Mouse (Mus musculus) hindbrain, embryonic 16.5 days (tissue): ENCODE data around the gene Slc19a3. TPM values are rescaled to one million over a fixed set of nuclear protein-coding genes. Genes with fewer than 3 reads are reported as not detected.

Source experiments
- ATAC-seq: fragments of 200-750 bp; cut with Nextera tagmentation; 2 replicates; pipeline ENCODE4 v1.8.0; 2017; ENCODE audit warnings: moderate TSS enrichment, moderate library complexity
- H3K27ac ChIP-seq: fragments of 300-500 bp; sonication (generic); 2 replicates; pipeline ENCODE4 v1.5.1; 2014; ENCODE audit warnings: low read depth, mild to moderate bottlenecking, control low read depth, low read length, moderate library complexity
- H3K27me3 ChIP-seq: fragments of 300-500 bp; sonication (generic); replicated peaks from 2 replicates; pipeline ENCODE4 v1.6.1; 2014; ENCODE audit warnings: low read length; ENCODE audit not compliant: control insufficient read depth, insufficient read depth
- H3K36me3 ChIP-seq: fragments of 300-500 bp; sonication (generic); 2 replicates; pipeline ENCODE4 v1.6.1; 2014; ENCODE audit warnings: mild to moderate bottlenecking, low read length, moderate library complexity, mixed read lengths; ENCODE audit not compliant: control insufficient read depth, insufficient read depth
- H3K4me1 ChIP-seq: fragments of 300-500 bp; sonication (generic); 2 replicates; pipeline ENCODE4 v1.6.1; 2014; ENCODE audit warnings: low read depth, low read length; ENCODE audit not compliant: control insufficient read depth, insufficient read depth
- H3K4me2 ChIP-seq: fragments of 300-500 bp; sonication (generic); 2 replicates; pipeline ENCODE4 v1.6.1; 2014; ENCODE audit warnings: mild to moderate bottlenecking, low read length, control low read depth, moderate library complexity
- H3K4me3 ChIP-seq: fragments of 300-500 bp; sonication (generic); 2 replicates; pipeline ENCODE4 v1.5.1; 2014; ENCODE audit warnings: mild to moderate bottlenecking, low read length, control low read depth, moderate library complexity
- H3K9ac ChIP-seq: fragments of 300-500 bp; sonication (generic); 2 replicates; pipeline ENCODE4 v1.6.1; 2014; ENCODE audit warnings: low read depth, mild to moderate bottlenecking, control low read depth, low read length, moderate library complexity
- H3K9me3 ChIP-seq: fragments of 300-500 bp; sonication (generic); 2 replicates; pipeline ENCODE4 v1.6.1; 2014; ENCODE audit warnings: mild to moderate bottlenecking, low read length, moderate library complexity; ENCODE audit not compliant: control insufficient read depth
- whole genome bisulfite sequencing: fragments of 180-500 bp; shearing (Covaris S2); extraction: QIAGEN DNeasy Blood & Tissue Kit; methylation state at CpG from one replicate; pipeline ENCODE4 v1.1.7; 2014; 5-methylcytosine and 5-hydroxymethylcytosine counted together
- polyA plus RNA-seq: library from polyadenylated mRNA; unstranded; fragments of >200 nt; fragmentation: Nextera tagmentation; extraction: Ambion mirVana; gene quantifications from 2 replicates; pipeline ENCODE4 v1.2.1, GENCODE M21; 2015

The Slc19a3 gene
- polyA plus RNA-seq, 1 experiment from 2014 or later = 1.6 TPM

DNA sequence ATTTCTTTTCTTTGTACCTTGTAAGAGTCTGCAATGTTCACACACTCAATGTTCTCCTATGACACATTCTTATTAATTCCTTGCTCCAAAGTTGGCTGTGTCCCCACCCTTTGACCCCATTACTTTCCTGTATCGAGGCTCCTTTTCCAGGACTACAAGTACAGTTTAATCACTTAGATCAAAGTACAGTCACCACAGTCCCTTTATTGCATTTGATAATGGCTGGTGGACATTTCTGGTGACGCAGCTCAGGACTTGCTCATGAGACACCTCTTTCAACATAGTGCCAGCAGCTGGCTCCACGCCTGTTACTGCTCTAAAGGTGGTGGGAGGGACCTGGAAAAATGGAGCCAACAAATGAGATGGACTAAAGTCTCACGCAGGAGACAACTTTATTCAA, 47.2 kb downstream of the Slc19a3 start:
- 72% methylated on average over 4 of the region's 4 CpGs for WGBS
- no peak overlapping the region for H3K4me2 ChIP-seq
- H3K27ac ChIP-seq = no peak overlapping the region
- no peak overlapping the region for H3K9ac ChIP-seq
- no peak overlapping the region for H3K4me3 ChIP-seq
- no peak for ATAC-seq
- H3K9me3 ChIP-seq = no peaks in the 10 kb centered on the region
- no peaks in the 10 kb centered on the region for H3K27me3 ChIP-seq
- H3K36me3 ChIP-seq = no peaks in the 10 kb centered on the region
- H3K4me1 ChIP-seq = no peaks in the 10 kb centered on the region

GRCm38 (mm10) chr1:82987530-82988198, 50.6 kb downstream of the Slc19a3 start:
- 41% methylated on average over 4 of the region's 4 CpGs for WGBS
- no peak overlapping the region for H3K27ac ChIP-seq
- H3K4me1 ChIP-seq = no peaks in the 10 kb centered on the region
- no peaks in the 10 kb centered on the region for H3K9me3 ChIP-seq
- H3K9ac ChIP-seq = no peak overlapping the region
- H3K27me3 ChIP-seq = no peaks in the 10 kb centered on the region
- no peak overlapping the region for H3K4me2 ChIP-seq
- no peak overlapping the region for H3K4me3 ChIP-seq
- ATAC-seq = peak; percentile 63; the same call in 1 of the 2 replicates
- no peaks in the 10 kb centered on the region for H3K36me3 ChIP-seq

DNA sequence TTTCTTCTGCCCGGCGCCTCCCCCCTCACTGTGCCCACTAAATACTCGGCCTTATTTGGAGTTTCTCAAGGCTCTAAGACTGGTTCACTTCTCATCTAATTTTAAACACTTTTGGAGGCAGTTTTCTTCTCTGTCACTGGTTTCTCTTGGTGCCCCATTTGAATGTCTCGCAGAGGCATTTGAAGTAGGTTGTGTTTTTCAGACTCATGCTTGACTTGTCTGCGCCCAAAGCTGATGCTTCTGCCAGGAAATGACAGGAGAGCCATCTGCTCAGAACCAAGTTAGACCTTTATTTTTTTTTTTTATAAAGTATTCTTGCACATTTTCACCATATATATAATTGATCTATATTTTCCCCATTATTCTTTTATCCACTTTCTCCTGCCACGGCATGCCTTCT, 51.5 kb downstream of the Slc19a3 start:
- H3K4me3 ChIP-seq = no peak overlapping the region
- H3K4me2 ChIP-seq = no peak overlapping the region
- no peak overlapping the region for H3K9ac ChIP-seq
- no peak overlapping the region for H3K27ac ChIP-seq
- H3K4me1 ChIP-seq = no peaks in the 10 kb centered on the region
- no peaks in the 10 kb centered on the region for H3K27me3 ChIP-seq
- 95% methylated on average over 6 of the region's 6 CpGs for WGBS
- ATAC-seq = no peak
- H3K36me3 ChIP-seq = no peaks in the 10 kb centered on the region
- H3K9me3 ChIP-seq = no peaks in the 10 kb centered on the region

- no peak for ATAC-seq
- Histone ChIP-seq H3K27me3 (no peaks in the 10 kb centered on the region), H3K27ac (no peak overlapping the region), H3K9ac (no peak overlapping the region), H3K9me3 (no peaks in the 10 kb centered on the region), H3K4me3 (no peak overlapping the region), H3K36me3 (no peaks in the 10 kb centered on the region), H3K4me1 (no peaks in the 10 kb centered on the region), H3K4me2 (no peak overlapping the region)
Measured at GRCm38 (mm10) chr1:82977840-82978239, 60.4 kb downstream of the Slc19a3 start.

GRCm38 (mm10) chr1:82975750-82976149, 62.5 kb downstream of the Slc19a3 start:
- no peak overlapping the region for H3K4me3 ChIP-seq
- WGBS = 83% methylated on average over 5 of the region's 5 CpGs
- H3K9me3 ChIP-seq = no peaks in the 10 kb centered on the region
- no peaks in the 10 kb centered on the region for H3K27me3 ChIP-seq
- H3K27ac ChIP-seq = no peak overlapping the region
- ATAC-seq = no peak
- no peaks in the 10 kb centered on the region for H3K36me3 ChIP-seq
- no peaks in the 10 kb centered on the region for H3K4me1 ChIP-seq
- no peak overlapping the region for H3K4me2 ChIP-seq
- no peak overlapping the region for H3K9ac ChIP-seq

GRCm38 (mm10) chr1:82974342-82974741, 63.9 kb downstream of the Slc19a3 start:
- no peaks in the 10 kb centered on the region for H3K9me3 ChIP-seq
- 89% methylated on average over 9 of the region's 9 CpGs for WGBS
- H3K27ac ChIP-seq = no peak overlapping the region
- H3K36me3 ChIP-seq = no peaks in the 10 kb centered on the region
- no peak overlapping the region for H3K4me3 ChIP-seq
- H3K4me1 ChIP-seq = no peaks in the 10 kb centered on the region
- H3K4me2 ChIP-seq = no peak overlapping the region
- no peak overlapping the region for H3K9ac ChIP-seq
- ATAC-seq = no peak
- H3K27me3 ChIP-seq = no peaks in the 10 kb centered on the region

- no peak overlapping the region for H3K4me2 ChIP-seq
- no peaks in the 10 kb centered on the region for H3K27me3 ChIP-seq
- no peaks in the 10 kb centered on the region for H3K9me3 ChIP-seq
- ATAC-seq = no peak
- H3K9ac ChIP-seq = no peak overlapping the region
- no peaks in the 10 kb centered on the region for H3K36me3 ChIP-seq
- 80% methylated on average over 6 of the region's 6 CpGs for WGBS
- no peak overlapping the region for H3K4me3 ChIP-seq
- no peaks in the 10 kb centered on the region for H3K4me1 ChIP-seq
- no peak overlapping the region for H3K27ac ChIP-seq
Measured at GRCm38 (mm10) chr1:82973901-82974300, 64.3 kb downstream of the Slc19a3 start.

- no peak overlapping the region for H3K4me3 ChIP-seq
- H3K36me3 ChIP-seq = no peaks in the 10 kb centered on the region
- no peak overlapping the region for H3K4me2 ChIP-seq
- H3K9me3 ChIP-seq = no peaks in the 10 kb centered on the region
- no peaks in the 10 kb centered on the region for H3K4me1 ChIP-seq
- no peak for ATAC-seq
- no peaks in the 10 kb centered on the region for H3K27me3 ChIP-seq
- H3K27ac ChIP-seq = no peak overlapping the region
- 87% methylated on average over 1 of the region's 1 CpGs for WGBS
- no peak overlapping the region for H3K9ac ChIP-seq
Measured at GRCm38 (mm10) chr1:82973244-82973643, 65.0 kb downstream of the Slc19a3 start.

- Histone ChIP-seq H3K27me3 (no peaks in the 10 kb centered on the region), H3K9ac (no peak overlapping the region), H3K4me2 (no peak overlapping the region), H3K9me3 (no peaks in the 10 kb centered on the region), H3K27ac (no peak overlapping the region), H3K4me3 (no peak overlapping the region), H3K4me1 (no peaks in the 10 kb centered on the region), H3K36me3 (no peaks in the 10 kb centered on the region)
- ATAC-seq = no peak
- WGBS = 60% methylated on average over 4 of the region's 4 CpGs
Measured at GRCm38 (mm10) chr1:82972046-82972445, 66.2 kb downstream of the Slc19a3 start.

GRCm38 (mm10) chr1:82966413-82966812, 71.8 kb downstream of the Slc19a3 start:
- ATAC-seq = no peak

More at GRCm38 (mm10) chr1:82966413-82966812, 71.8 kb downstream of the Slc19a3 start:
- Histone ChIP-seq H3K4me3 (no peak overlapping the region), H3K27ac (no peak overlapping the region), H3K27me3 (no peaks in the 10 kb centered on the region), H3K36me3 (no peaks in the 10 kb centered on the region), H3K9me3 (peaks cover 3% of the 10 kb centered on the region; the same call in 1 of the 2 replicates), H3K4me2 (no peak overlapping the region), H3K4me1 (no peaks in the 10 kb centered on the region), H3K9ac (no peak overlapping the region)
- 58% methylated on average over 3 of the region's 3 CpGs for WGBS
